Mouse (Mus musculus): Measurements from ENCODE around the gene Faim. TPM values are rescaled to one million over a fixed set of nuclear protein-coding genes. Genes with fewer than 3 reads are reported as not detected.

Gene Faim
- polyA plus RNA-seq, 1 experiment from 2014 or later = 68.7 TPM

GRCm38 (mm10) chr9:99009898-99010199, 23.7 kb downstream of the Faim start:
- Histone ChIP-seq H3K27me3 (ENCODE audit: control insufficient read depth, insufficient read depth, low read length) (no peaks in the 10 kb centered on the region), H3K27ac (replicated peaks; ENCODE audit: low read depth, low read length) (no peak overlapping the region), H3K36me3 (replicated peaks; ENCODE audit: control insufficient read depth, insufficient read depth, low read depth, low read length) (no peaks in the 10 kb centered on the region), H3K4me3 (ENCODE audit: low read depth, low read length) (no peak overlapping the region), H3K9ac (replicated peaks; ENCODE audit: low read length) (no peak overlapping the region), H3K4me2 (ENCODE audit: low read depth, low read length) (no peak overlapping the region), H3K9me3 (replicated peaks; ENCODE audit: control insufficient read depth, low read length) (no peaks in the 10 kb centered on the region), H3K4me1 (ENCODE audit: control insufficient read depth, insufficient read depth, low read length) (no peaks in the 10 kb centered on the region)
- no peak for DNase-seq (ENCODE audit: low spot score)
- no peak for ATAC-seq (replicated peaks; ENCODE audit: insufficient number of reproducible peaks, low FRiP score, low TSS enrichment, low read depth)
- WGBS = 97% methylated on average over 3 of the region's 3 CpGs

- H3K27me3 ChIP-seq (ENCODE audit: control insufficient read depth, insufficient read depth, low read length) = no peaks in the 10 kb centered on the region
- no peak overlapping the region for H3K4me2 ChIP-seq (ENCODE audit: low read depth, low read length)
- no peaks in the 10 kb centered on the region for H3K36me3 ChIP-seq (replicated peaks; ENCODE audit: control insufficient read depth, insufficient read depth, low read depth, low read length)
- H3K4me1 ChIP-seq (ENCODE audit: control insufficient read depth, insufficient read depth, low read length) = no peaks in the 10 kb centered on the region
- no peak overlapping the region for H3K27ac ChIP-seq (replicated peaks; ENCODE audit: low read depth, low read length)
- ATAC-seq (replicated peaks; ENCODE audit: insufficient number of reproducible peaks, low FRiP score, low TSS enrichment, low read depth) = no peak
- H3K9me3 ChIP-seq (replicated peaks; ENCODE audit: control insufficient read depth, low read length) = no peaks in the 10 kb centered on the region
- 67% methylated on average over 3 of the region's 3 CpGs for WGBS
- H3K9ac ChIP-seq (replicated peaks; ENCODE audit: low read length) = no peak overlapping the region
- H3K4me3 ChIP-seq (ENCODE audit: low read depth, low read length) = no peak overlapping the region
- no peak for DNase-seq (ENCODE audit: low spot score)
Observed at GRCm38 (mm10) chr9:99016301-99016700, 30.1 kb downstream of the Faim start.

GRCm38 (mm10) chr9:99016759-99017158, 30.6 kb downstream of the Faim start:
- Histone ChIP-seq H3K27ac (replicated peaks; ENCODE audit: low read depth, low read length) (no peak overlapping the region), H3K9me3 (replicated peaks; ENCODE audit: control insufficient read depth, low read length) (no peaks in the 10 kb centered on the region), H3K4me3 (ENCODE audit: low read depth, low read length) (no peak overlapping the region), H3K9ac (replicated peaks; ENCODE audit: low read length) (no peak overlapping the region), H3K4me1 (ENCODE audit: control insufficient read depth, insufficient read depth, low read length) (no peaks in the 10 kb centered on the region), H3K4me2 (ENCODE audit: low read depth, low read length) (no peak overlapping the region), H3K27me3 (ENCODE audit: control insufficient read depth, insufficient read depth, low read length) (no peaks in the 10 kb centered on the region), H3K36me3 (replicated peaks; ENCODE audit: control insufficient read depth, insufficient read depth, low read depth, low read length) (no peaks in the 10 kb centered on the region)
- DNase-seq (ENCODE audit: low spot score) (no peak), ATAC-seq (replicated peaks; ENCODE audit: insufficient number of reproducible peaks, low FRiP score, low TSS enrichment, low read depth) (no peak)
- 69% methylated on average over 3 of the region's 3 CpGs for WGBS

- WGBS = 81% methylated on average over 6 of the region's 6 CpGs
- Histone ChIP-seq H3K4me1 (ENCODE audit: control insufficient read depth, insufficient read depth, low read length) (no peaks in the 10 kb centered on the region), H3K4me2 (ENCODE audit: low read depth, low read length) (no peak overlapping the region), H3K27me3 (ENCODE audit: control insufficient read depth, insufficient read depth, low read length) (no peaks in the 10 kb centered on the region), H3K9me3 (replicated peaks; ENCODE audit: control insufficient read depth, low read length) (no peaks in the 10 kb centered on the region), H3K27ac (replicated peaks; ENCODE audit: low read depth, low read length) (no peak overlapping the region), H3K9ac (replicated peaks; ENCODE audit: low read length) (no peak overlapping the region), H3K4me3 (ENCODE audit: low read depth, low read length) (no peak overlapping the region), H3K36me3 (replicated peaks; ENCODE audit: control insufficient read depth, insufficient read depth, low read depth, low read length) (no peaks in the 10 kb centered on the region)
- ATAC-seq (replicated peaks; ENCODE audit: insufficient number of reproducible peaks, low FRiP score, low TSS enrichment, low read depth) (no peak), DNase-seq (ENCODE audit: low spot score) (no peak)
Observed at GRCm38 (mm10) chr9:99017679-99018078, 31.5 kb downstream of the Faim start.

GRCm38 (mm10) chr9:99021166-99021565, 35.0 kb downstream of the Faim start:
- WGBS = 37% methylated on average over 5 of the region's 5 CpGs
- ATAC-seq (replicated peaks; ENCODE audit: insufficient number of reproducible peaks, low FRiP score, low TSS enrichment, low read depth) (no peak), DNase-seq (ENCODE audit: low spot score) (no peak)
- H3K27me3 ChIP-seq (ENCODE audit: control insufficient read depth, insufficient read depth, low read length) = no peaks in the 10 kb centered on the region
- H3K36me3 ChIP-seq (replicated peaks; ENCODE audit: control insufficient read depth, insufficient read depth, low read depth, low read length) = no peaks in the 10 kb centered on the region
- H3K9ac ChIP-seq (replicated peaks; ENCODE audit: low read length) = no peak overlapping the region
- no peak overlapping the region for H3K4me3 ChIP-seq (ENCODE audit: low read depth, low read length)
- H3K9me3 ChIP-seq (replicated peaks; ENCODE audit: control insufficient read depth, low read length) = no peaks in the 10 kb centered on the region
- no peaks in the 10 kb centered on the region for H3K4me1 ChIP-seq (ENCODE audit: control insufficient read depth, insufficient read depth, low read length)
- no peak overlapping the region for H3K27ac ChIP-seq (replicated peaks; ENCODE audit: low read depth, low read length)
- no peak overlapping the region for H3K4me2 ChIP-seq (ENCODE audit: low read depth, low read length)

GRCm38 (mm10) chr9:99021751-99022150, 35.6 kb downstream of the Faim start:
- no peak overlapping the region for H3K9ac ChIP-seq (replicated peaks; ENCODE audit: low read length)
- ATAC-seq (replicated peaks; ENCODE audit: insufficient number of reproducible peaks, low FRiP score, low TSS enrichment, low read depth) (no peak), DNase-seq (ENCODE audit: low spot score) (no peak)
- H3K36me3 ChIP-seq (replicated peaks; ENCODE audit: control insufficient read depth, insufficient read depth, low read depth, low read length) = no peaks in the 10 kb centered on the region
- no peak overlapping the region for H3K4me3 ChIP-seq (ENCODE audit: low read depth, low read length)
- no peaks in the 10 kb centered on the region for H3K9me3 ChIP-seq (replicated peaks; ENCODE audit: control insufficient read depth, low read length)
- no peaks in the 10 kb centered on the region for H3K4me1 ChIP-seq (ENCODE audit: control insufficient read depth, insufficient read depth, low read length)
- no peak overlapping the region for H3K27ac ChIP-seq (replicated peaks; ENCODE audit: low read depth, low read length)
- H3K27me3 ChIP-seq (ENCODE audit: control insufficient read depth, insufficient read depth, low read length) = no peaks in the 10 kb centered on the region
- 83% methylated on average over 4 of the region's 4 CpGs for WGBS
- H3K4me2 ChIP-seq (ENCODE audit: low read depth, low read length) = no peak overlapping the region

- H3K9ac ChIP-seq (replicated peaks; ENCODE audit: low read length) = no peak overlapping the region
- H3K4me2 ChIP-seq (ENCODE audit: low read depth, low read length) = no peak overlapping the region
- no peak overlapping the region for H3K4me3 ChIP-seq (ENCODE audit: low read depth, low read length)
- H3K27me3 ChIP-seq (ENCODE audit: control insufficient read depth, insufficient read depth, low read length) = no peaks in the 10 kb centered on the region
- H3K9me3 ChIP-seq (replicated peaks; ENCODE audit: control insufficient read depth, low read length) = no peaks in the 10 kb centered on the region
- H3K4me1 ChIP-seq (ENCODE audit: control insufficient read depth, insufficient read depth, low read length) = no peaks in the 10 kb centered on the region
- WGBS = 83% methylated on average over 8 of the region's 8 CpGs
- H3K27ac ChIP-seq (replicated peaks; ENCODE audit: low read depth, low read length) = no peak overlapping the region
- no peak for ATAC-seq (replicated peaks; ENCODE audit: insufficient number of reproducible peaks, low FRiP score, low TSS enrichment, low read depth)
- no peaks in the 10 kb centered on the region for H3K36me3 ChIP-seq (replicated peaks; ENCODE audit: control insufficient read depth, insufficient read depth, low read depth, low read length)
- DNase-seq (ENCODE audit: low spot score) = no peak
Observed at GRCm38 (mm10) chr9:99032031-99032430, 45.9 kb downstream of the Faim start.

GRCm38 (mm10) chr9:99034111-99034510, 47.9 kb downstream of the Faim start:
- WGBS = 84% methylated on average over 8 of the region's 8 CpGs
- Histone ChIP-seq H3K4me2 (ENCODE audit: low read depth, low read length) (no peak overlapping the region), H3K9me3 (replicated peaks; ENCODE audit: control insufficient read depth, low read length) (no peaks in the 10 kb centered on the region), H3K27ac (replicated peaks; ENCODE audit: low read depth, low read length) (no peak overlapping the region), H3K27me3 (ENCODE audit: control insufficient read depth, insufficient read depth, low read length) (no peaks in the 10 kb centered on the region), H3K4me1 (ENCODE audit: control insufficient read depth, insufficient read depth, low read length) (no peaks in the 10 kb centered on the region), H3K36me3 (replicated peaks; ENCODE audit: control insufficient read depth, insufficient read depth, low read depth, low read length) (no peaks in the 10 kb centered on the region), H3K9ac (replicated peaks; ENCODE audit: low read length) (no peak overlapping the region), H3K4me3 (ENCODE audit: low read depth, low read length) (no peak overlapping the region)
- ATAC-seq (replicated peaks; ENCODE audit: insufficient number of reproducible peaks, low FRiP score, low TSS enrichment, low read depth) (no peak), DNase-seq (ENCODE audit: low spot score) (no peak)

GRCm38 (mm10) chr9:99035575-99035974, 49.4 kb downstream of the Faim start, which contains the start of gene Gm1123:
TSS of gene Gm1123 (minus strand) at chr9:99035715.
- no peaks in the 10 kb centered on the region for H3K9me3 ChIP-seq (replicated peaks; ENCODE audit: control insufficient read depth, low read length)

More at GRCm38 (mm10) chr9:99035575-99035974, 49.4 kb downstream of the Faim start, which contains the start of gene Gm1123:
- Histone ChIP-seq H3K4me2 (ENCODE audit: low read depth, low read length) (no peak within 1 kb of the TSS), H3K27me3 (ENCODE audit: control insufficient read depth, insufficient read depth, low read length) (no peaks in the 10 kb centered on the region), H3K27ac (replicated peaks; ENCODE audit: low read depth, low read length) (no peak within 1 kb of the TSS), H3K4me3 (ENCODE audit: low read depth, low read length) (no peak within 1 kb of the TSS), H3K9ac (replicated peaks; ENCODE audit: low read length) (no peak within 1 kb of the TSS), H3K36me3 (replicated peaks; ENCODE audit: control insufficient read depth, insufficient read depth, low read depth, low read length) (no peaks in the 10 kb centered on the region), H3K4me1 (ENCODE audit: control insufficient read depth, insufficient read depth, low read length) (no peaks in the 10 kb centered on the region)
- no peak for DNase-seq (ENCODE audit: low spot score)
- no peak for ATAC-seq (replicated peaks; ENCODE audit: insufficient number of reproducible peaks, low FRiP score, low TSS enrichment, low read depth)
- 82% methylated on average over 12 of the region's 12 CpGs for WGBS

Measured in embryonic facial prominence, embryonic 11.5 days (tissue).